Mouse (Mus musculus) brain, embryonic 14.5 days (tissue): ENCODE measurements around the gene Catsperg1.

Source experiments
- CTCF ChIP-seq: fragments of 200-500 bp; IDR thresholded peaks from 2 replicates; pipeline ENCODE4 v1.5.1; 2012; ENCODE audit warnings: inconsistent platforms, mild to moderate bottlenecking, moderate library complexity, borderline replicate concordance; ENCODE audit not compliant: insufficient read depth, insufficient read length; ENCODE audit errors: extremely low read depth
- POLR2A ChIP-seq: fragments of 200-500 bp; IDR thresholded peaks from 2 replicates; pipeline ENCODE4 v1.6.1; 2012; ENCODE audit warnings: mild to moderate bottlenecking, inconsistent platforms, borderline replicate concordance; ENCODE audit not compliant: poor library complexity, insufficient read depth, insufficient read length, severe bottlenecking; ENCODE audit errors: extremely low read depth

- TF ChIP-seq CTCF (peak; percentile 21; the same call in 1 of the 2 replicates), POLR2A (no peak)
Observed at GRCm38 (mm10) chr7:29234661-29235060, 20.8 kb upstream of the Catsperg1 start.
